Mouse (Mus musculus) MEL (cell line): ENCODE data around the gene Olfr1045.

Experiments used
- CTCF ChIP-seq, 3 experiments: IDR thresholded peaks in 2 of 3; conservative IDR thresholded peaks in 1 of 3; 2 replicates each; pipeline ENCODE4 v1.5.1; 2011 to 2012; ENCODE audit warnings: low read length in 3 of 3, low read depth in 2 of 3, mild to moderate bottlenecking in 2 of 3, improper control_type of control experiment in 1 of 3, inconsistent platforms in 1 of 3, mixed read lengths in 1 of 3, moderate library complexity in 1 of 3; ENCODE audit not compliant: control insufficient read depth in 1 of 3, insufficient read depth in 1 of 3, poor library complexity in 1 of 3, severe bottlenecking in 1 of 3
- ZKSCAN1 ChIP-seq: IDR thresholded peaks from 2 replicates; pipeline ENCODE4 v1.6.1; 2012; ENCODE audit warnings: low read depth, mild to moderate bottlenecking, inconsistent platforms, low read length, improper control_type of control experiment, moderate library complexity

- TF ChIP-seq CTCF (IDR thresholded peaks at IDR 0.05 in 2 of 3, conservative IDR thresholded peaks at IDR 0.05 in 1 of 3; ENCODE audit: control insufficient read depth in 1 of 3, insufficient read depth in 1 of 3, low read depth in 2 of 3, low read length in 3 of 3, poor library complexity in 1 of 3, severe bottlenecking in 1 of 3): no peak
- TF ChIP-seq ZKSCAN1: no peak
Measured at GRCm38 (mm10) chr2:86231301-86231700, 28.5 kb upstream of the Olfr1045 start, which contains the start of gene Olfr1047.
